Mouse (Mus musculus) inflammation-experienced regulatory T-cells, adult 6 months (primary cell): ENCODE results near the gene Mcub. TPM values are rescaled to one million over a fixed set of nuclear protein-coding genes. Genes with fewer than 3 reads are reported as not detected.

ENCODE experiments used
- ATAC-seq: one replicate; pipeline ENCODE4 v1.8.0; 2017
- polyA plus RNA-seq, 3 experiments: library from polyadenylated mRNA; unstranded; fragments of 100-300 nt; shearing (Covaris generic); gene quantifications; one replicate each; pipeline ENCODE4 v1.2.1; 2017

Mcub gene
- polyA plus RNA-seq, 3 experiments from 2014 or later: 19.8 to 26.4 (median 20.9) TPM

- ATAC-seq: no peak
These were observed 82.1 kb downstream of the Mcub start for GRCm38 (mm10) chr3:129887779-129888517.

GRCm38 (mm10) chr3:129886430-129886829, 83.6 kb downstream of the Mcub start:
- ATAC-seq: no peak

- no peak for ATAC-seq
These were observed 84.4 kb downstream of the Mcub start for GRCm38 (mm10) chr3:129885577-129885976.

- ATAC-seq: no peak
These were observed 88.9 kb downstream of the Mcub start for GRCm38 (mm10) chr3:129880925-129881593.

- ATAC-seq: no peak
These were observed 90.1 kb downstream of the Mcub start for GRCm38 (mm10) chr3:129879913-129880312.

- peak; percentile 2 for ATAC-seq
These were observed 90.8 kb downstream of the Mcub start for GRCm38 (mm10) chr3:129879131-129879757.

- peak; percentile 84 for ATAC-seq
These were observed 91.5 kb downstream of the Mcub start, which contains the start of gene Pla2g12a for GRCm38 (mm10) chr3:129878405-129879021. Pla2g12a (plus strand) TSS chr3:129878606.

GRCm38 (mm10) chr3:129877327-129877726, 92.7 kb downstream of the Mcub start:
- ATAC-seq: no peak

Other genes starting within 250 kb of the Mcub start
- gene Egf, start 214.9 kb downstream of the Mcub start, polyA plus RNA-seq: 1 to 10 TPM in 1 of 3 experiments, under 1 TPM in 2; 0.55 to 3.2 (median 0.93) TPM
- gene Lrit3, start 166.2 kb downstream of the Mcub start, polyA plus RNA-seq: not detected
- gene Rrh, start 147.6 kb downstream of the Mcub start, polyA plus RNA-seq: under 1 TPM in 1 of 3 experiments, not detected in 2; 0.18 TPM
- 10 to 100 TPM; 13.5 to 14.1 (median 13.8) TPM for gene Gar1, start 138.8 kb downstream of the Mcub start, polyA plus RNA-seq
- gene Cfi, start 134.3 kb downstream of the Mcub start, polyA plus RNA-seq: not detected
- gene Pla2g12a, start 91.6 kb downstream of the Mcub start, polyA plus RNA-seq: 1 to 10 TPM in 2 of 3 experiments, under 1 TPM in 1; 0.92 to 2.5 (median 1.1) TPM
- 10 to 100 TPM; 55.2 to 62.2 (median 60.7) TPM for gene Casp6, start 68.8 kb downstream of the Mcub start, polyA plus RNA-seq
- 10 to 100 TPM; 18.6 to 34.0 (median 20.5) TPM for gene Sec24b, start 91.3 kb upstream of the Mcub start, polyA plus RNA-seq
- not detected for gene Col25a1, start 161.3 kb upstream of the Mcub start, polyA plus RNA-seq